Mouse (Mus musculus): ENCODE data around the gene B830017H08Rik.

B830017H08Rik gene

GRCm38 (mm10) chr16:17806581-17807191 lies 26.2 kb upstream of the B830017H08Rik start:
- in situ Hi-C loops (cut with MboI; ENCODE audit: low pct_unique_long_range_greater_than_20kb in 1 of 2, low sequenced_read_pairs in 2 of 2, unreplicated experiment in 1 of 2), result loop anchor here in 1 of 2 experiments (25.0 kb wide), 1 partner anchor 781 kb away; the partner anchor contains the start of gene Tbx1

- in situ Hi-C loops (cut with MboI; ENCODE audit: low pct_unique_long_range_greater_than_20kb in 1 of 2, low sequenced_read_pairs in 2 of 2, unreplicated experiment in 1 of 2), result loop anchor here in 1 of 2 experiments (25.0 kb wide), 1 partner anchor 780 kb away; the partner anchor contains the start of gene Tbx1
Observed at GRCm38 (mm10) chr16:17807192-17808009, 25.5 kb upstream of the B830017H08Rik start.

- in situ Hi-C loops (cut with MboI; ENCODE audit: low pct_unique_long_range_greater_than_20kb in 1 of 2, low sequenced_read_pairs in 2 of 2, unreplicated experiment in 1 of 2), result loop anchor here in 1 of 2 experiments (25.0 kb wide), 1 partner anchor 778 kb away; the partner anchor contains the start of gene Tbx1
Observed at GRCm38 (mm10) chr16:17809125-17809524, 23.8 kb upstream of the B830017H08Rik start.

DNA sequence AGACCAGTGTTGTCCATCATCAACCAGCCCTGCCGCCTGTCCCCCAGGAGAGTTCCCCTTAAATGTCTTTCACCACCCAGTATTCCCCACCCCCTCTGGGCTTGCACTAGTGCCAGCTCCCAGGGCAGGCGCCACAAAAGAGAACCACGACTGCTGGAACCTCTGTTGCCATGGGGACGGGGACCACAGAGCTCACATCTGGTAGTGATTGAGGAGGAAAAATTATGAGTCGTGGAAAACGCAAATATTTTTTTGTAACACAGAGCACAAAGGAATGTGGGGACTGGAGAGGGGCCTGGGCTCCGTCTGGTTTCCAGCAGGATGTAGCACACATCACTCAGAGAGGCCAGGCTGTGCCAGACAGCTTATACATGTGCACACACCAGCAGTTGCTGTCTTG lies 23.2 kb upstream of the B830017H08Rik start:
- in situ Hi-C loops (cut with MboI; ENCODE audit: low pct_unique_long_range_greater_than_20kb in 1 of 2, low sequenced_read_pairs in 2 of 2, unreplicated experiment in 1 of 2), result loop anchor here in 1 of 2 experiments (25.0 kb wide), 1 partner anchor 778 kb away; the partner anchor contains the start of gene Tbx1

- in situ Hi-C loops (cut with MboI; ENCODE audit: low pct_unique_long_range_greater_than_20kb in 1 of 2, low sequenced_read_pairs in 2 of 2, unreplicated experiment in 1 of 2), result loop anchor here in 1 of 2 experiments (25.0 kb wide), 1 partner anchor 775 kb away; the partner anchor contains the start of gene Tbx1
Observed at GRCm38 (mm10) chr16:17812120-17812519, 20.8 kb upstream of the B830017H08Rik start.

- in situ Hi-C loops (cut with MboI; ENCODE audit: low pct_unique_long_range_greater_than_20kb in 1 of 2, low sequenced_read_pairs in 2 of 2, unreplicated experiment in 1 of 2), result loop anchor here in 1 of 2 experiments (25.0 kb wide), 1 partner anchor 774 kb away; the partner anchor contains the start of gene Tbx1
Observed at GRCm38 (mm10) chr16:17813173-17813572, 19.7 kb upstream of the B830017H08Rik start.

- in situ Hi-C loops (cut with MboI; ENCODE audit: low pct_unique_long_range_greater_than_20kb in 1 of 2, low sequenced_read_pairs in 2 of 2, unreplicated experiment in 1 of 2), result loop anchor here in 1 of 2 experiments (25.0 kb wide), 1 partner anchor 772 kb away; the partner anchor contains the start of gene Tbx1
Observed at GRCm38 (mm10) chr16:17815411-17816402, 17.2 kb upstream of the B830017H08Rik start.

DNA sequence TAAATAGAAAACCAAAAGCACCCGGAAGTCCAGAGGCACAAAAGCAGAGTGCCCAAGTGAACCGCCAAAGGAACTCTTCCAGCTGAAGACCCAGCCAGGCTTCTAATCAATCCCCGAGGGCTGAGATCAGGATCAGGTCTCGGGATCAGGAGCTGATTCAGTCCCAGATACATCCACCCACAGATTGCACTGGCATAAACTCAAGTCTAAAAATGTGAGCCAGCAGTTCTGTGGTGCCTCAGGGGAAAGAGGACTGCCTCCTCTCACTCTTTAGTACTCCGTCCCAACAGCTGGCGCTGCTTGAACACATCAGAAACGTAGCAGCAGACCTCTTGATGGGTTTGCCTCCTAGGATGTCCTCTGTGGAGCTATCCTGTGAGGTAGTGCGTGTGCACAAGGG lies 16.4 kb upstream of the B830017H08Rik start:
- in situ Hi-C loops (cut with MboI; ENCODE audit: low pct_unique_long_range_greater_than_20kb in 1 of 2, low sequenced_read_pairs in 2 of 2, unreplicated experiment in 1 of 2), result loop anchor here in 1 of 2 experiments (25.0 kb wide), 1 partner anchor 771 kb away; the partner anchor contains the start of gene Tbx1

GRCm38 (mm10) chr16:17826500-17826899 lies 6.4 kb upstream of the B830017H08Rik start:
- in situ Hi-C loops (cut with MboI; ENCODE audit: low pct_unique_long_range_greater_than_20kb in 1 of 2, low sequenced_read_pairs in 2 of 2, unreplicated experiment in 1 of 2), result no loop called here

GRCm38 (mm10) chr16:17828229-17828628 lies 4.7 kb upstream of the B830017H08Rik start:
- in situ Hi-C loops (cut with MboI; ENCODE audit: low pct_unique_long_range_greater_than_20kb in 1 of 2, low sequenced_read_pairs in 2 of 2, unreplicated experiment in 1 of 2), result no loop called here

GRCm38 (mm10) chr16:17828867-17829266 lies 4.1 kb upstream of the B830017H08Rik start:
- in situ Hi-C loops (cut with MboI; ENCODE audit: low pct_unique_long_range_greater_than_20kb in 1 of 2, low sequenced_read_pairs in 2 of 2, unreplicated experiment in 1 of 2), result no loop called here

GRCm38 (mm10) chr16:17830385-17831178 lies 2.3 kb upstream of the B830017H08Rik start:
- in situ Hi-C loops (cut with MboI; ENCODE audit: low pct_unique_long_range_greater_than_20kb in 1 of 2, low sequenced_read_pairs in 2 of 2, unreplicated experiment in 1 of 2), result no loop called here

GRCm38 (mm10) chr16:17831781-17832180 lies 1.1 kb upstream of the B830017H08Rik start:
- in situ Hi-C loops (cut with MboI; ENCODE audit: low pct_unique_long_range_greater_than_20kb in 1 of 2, low sequenced_read_pairs in 2 of 2, unreplicated experiment in 1 of 2), result no loop called here

DNA sequence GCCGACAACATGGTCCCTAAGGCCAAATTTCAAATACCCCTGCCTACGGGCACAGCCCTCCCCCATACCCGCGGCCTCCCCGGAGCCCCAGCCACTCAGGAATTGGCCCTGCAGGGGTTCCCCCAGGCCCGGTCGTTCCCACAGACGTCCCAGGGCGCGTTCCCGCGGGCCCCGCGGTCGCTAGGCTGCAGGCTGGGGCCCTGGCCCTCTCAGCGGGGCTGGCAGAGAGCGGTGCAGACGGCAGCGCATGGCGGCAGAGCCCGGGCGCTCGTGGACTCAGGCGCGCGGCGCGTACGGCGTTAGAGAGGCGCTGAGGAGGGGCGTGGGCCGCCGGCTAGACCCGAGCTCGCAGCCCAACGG lies 380 bp downstream of the B830017H08Rik start:
- in situ Hi-C loops (cut with MboI; ENCODE audit: low pct_unique_long_range_greater_than_20kb in 1 of 2, low sequenced_read_pairs in 2 of 2, unreplicated experiment in 1 of 2), result no loop called here

DNA sequence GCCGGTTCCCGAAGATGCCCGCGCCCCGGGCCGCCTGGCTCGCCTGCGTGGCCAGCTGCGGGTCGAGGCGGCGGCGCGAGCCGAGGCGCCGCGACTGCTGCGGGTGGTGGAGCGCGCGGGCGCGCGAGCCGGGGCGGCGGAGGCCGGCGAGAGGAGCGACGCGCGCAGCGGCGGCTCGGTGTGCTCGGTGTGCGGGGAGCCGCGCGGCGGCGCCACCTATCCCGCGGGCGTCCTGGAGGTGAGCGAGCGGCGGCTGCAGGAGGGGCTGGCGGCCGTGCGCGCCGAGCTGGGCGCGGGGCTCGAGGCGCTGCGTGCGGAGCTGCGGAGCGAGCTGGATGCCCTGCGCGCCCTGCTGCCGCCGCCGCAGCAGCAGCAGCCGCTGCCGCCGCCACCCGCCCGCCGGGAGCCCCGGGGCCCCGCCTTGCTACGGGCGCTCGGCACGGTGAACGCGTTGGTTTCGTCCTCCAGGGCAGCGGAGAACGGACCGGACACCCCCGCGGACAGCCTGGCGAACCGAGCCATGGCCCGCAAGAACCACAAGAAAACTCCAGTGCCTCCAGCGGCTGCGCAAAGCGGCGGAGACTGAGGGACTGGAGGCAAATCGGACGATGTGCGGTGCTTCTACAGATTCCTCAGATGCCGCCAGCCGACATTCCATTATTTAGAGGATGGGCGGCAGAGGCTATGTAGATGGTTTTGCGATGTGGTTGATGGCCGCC lies 919 bp downstream of the B830017H08Rik start:
- in situ Hi-C loops (cut with MboI; ENCODE audit: low pct_unique_long_range_greater_than_20kb in 1 of 2, low sequenced_read_pairs in 2 of 2, unreplicated experiment in 1 of 2), result no loop called here

GRCm38 (mm10) chr16:17834543-17834942 lies 1.6 kb downstream of the B830017H08Rik start:
- in situ Hi-C loops (cut with MboI; ENCODE audit: low pct_unique_long_range_greater_than_20kb in 1 of 2, low sequenced_read_pairs in 2 of 2, unreplicated experiment in 1 of 2), result no loop called here

DNA sequence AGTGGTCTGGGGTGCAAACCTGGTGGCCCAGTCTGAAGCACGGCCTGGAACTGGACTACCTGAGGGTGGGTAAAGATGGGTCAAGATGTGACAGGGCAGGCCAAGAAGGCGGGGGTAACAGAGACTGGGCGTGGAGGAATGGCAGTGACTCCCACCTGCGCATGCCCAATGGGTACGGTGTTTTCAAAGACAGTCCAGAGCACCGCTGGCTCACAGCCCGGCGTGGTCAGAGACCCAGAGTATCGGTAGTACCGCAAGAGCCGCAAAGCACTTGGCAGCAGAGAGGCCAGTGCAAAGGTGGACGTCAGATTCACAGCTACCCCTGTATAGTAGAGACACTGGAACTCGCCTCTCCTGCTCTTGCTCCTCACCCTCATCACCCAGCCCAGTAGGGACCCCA lies 2.6 kb downstream of the B830017H08Rik start:
- in situ Hi-C loops (cut with MboI; ENCODE audit: low pct_unique_long_range_greater_than_20kb in 1 of 2, low sequenced_read_pairs in 2 of 2, unreplicated experiment in 1 of 2), result no loop called here
